Mouse (Mus musculus): ENCODE results near the gene Arrb2.
"Not testable (repeated sequence)": the region's sequence is repeated elsewhere in the genome, so short reads cannot be mapped to it uniquely, and the experiment has no call there.

The Arrb2 gene

GRCm38 (mm10) chr11:70432048-70432894 is at the start of gene Arrb2:
Arrb2 (plus strand) TSS chr11:70432635.
- in situ Hi-C loops (cut with MboI, MseI): loop anchor here in 1 of 2 experiments (5.0 kb wide), 1 partner anchor 75 kb away; the partner anchor contains the start of gene Tm4sf5

GRCm38 (mm10) chr11:70384136-70384535 is 48.3 kb upstream of the Arrb2 start:
- in situ Hi-C loops (cut with MboI, MseI): no loop called here

- in situ Hi-C loops (cut with MboI, MseI): no loop called here
Measured at GRCm38 (mm10) chr11:70387436-70387835, 45.0 kb upstream of the Arrb2 start.

- in situ Hi-C loops (cut with MboI, MseI): no loop called here
Measured at GRCm38 (mm10) chr11:70389421-70389820, 43.0 kb upstream of the Arrb2 start.

- in situ Hi-C loops (cut with MboI, MseI): no loop called here
Measured at GRCm38 (mm10) chr11:70403598-70403997, 28.8 kb upstream of the Arrb2 start.

- in situ Hi-C loops (cut with MboI, MseI): loop anchor here in 1 of 2 experiments (5.0 kb wide), 2 partner anchors 103 to 198 kb away; partner anchors contain the start of gene Vmo1
Measured at GRCm38 (mm10) chr11:70409594-70410296, 22.7 kb upstream of the Arrb2 start, which contains the start of gene Pelp1. Pelp1 (minus strand) TSS chr11:70410031.

- in situ Hi-C loops (cut with MboI, MseI): loop anchor here in 1 of 2 experiments (5.0 kb wide), 2 partner anchors 102 to 197 kb away; partner anchors contain the start of gene Vmo1
Measured at GRCm38 (mm10) chr11:70410297-70410643, 22.2 kb upstream of the Arrb2 start.

- in situ Hi-C loops (cut with MboI, MseI): loop anchor here in 1 of 2 experiments (5.0 kb wide), 2 partner anchors 100 to 195 kb away; partner anchors contain the start of gene Vmo1
Measured at GRCm38 (mm10) chr11:70412591-70412990, 19.8 kb upstream of the Arrb2 start.

- in situ Hi-C loops (cut with MboI, MseI): loop anchor here in 1 of 2 experiments (5.0 kb wide), 2 partner anchors 98 to 193 kb away; partner anchors contain the start of gene Vmo1
Measured at GRCm38 (mm10) chr11:70413961-70414360, 18.5 kb upstream of the Arrb2 start.

GRCm38 (mm10) chr11:70418199-70418598 is 14.2 kb upstream of the Arrb2 start:
- in situ Hi-C loops (cut with MboI, MseI): loop anchor here in 1 of 2 experiments (5.0 kb wide), 2 partner anchors 44 to 89 kb away; partner anchors contain the start of gene Tm4sf5

GRCm38 (mm10) chr11:70419486-70419885 is 12.9 kb upstream of the Arrb2 start:
- in situ Hi-C loops (cut with MboI, MseI): loop anchor here in 1 of 2 experiments (5.0 kb wide), 2 partner anchors 43 to 88 kb away; partner anchors contain the start of gene Tm4sf5

- in situ Hi-C loops (cut with MboI, MseI): not testable (repeated sequence)
Measured at GRCm38 (mm10) chr11:70426598-70426997, 5.8 kb upstream of the Arrb2 start.

- in situ Hi-C loops (cut with MboI, MseI): loop anchor here in 1 of 2 experiments (5.0 kb wide), 1 partner anchor 76 kb away; the partner anchor contains the start of gene Tm4sf5
Measured at GRCm38 (mm10) chr11:70431574-70431973, 861 bp upstream of the Arrb2 start.

- in situ Hi-C loops (cut with MboI, MseI): loop anchor here in 1 of 2 experiments (5.0 kb wide), 1 partner anchor 74 kb away; the partner anchor contains the start of gene Tm4sf5
Measured at GRCm38 (mm10) chr11:70432895-70433568, 597 bp downstream of the Arrb2 start.

GRCm38 (mm10) chr11:70433569-70433943 is 1.1 kb downstream of the Arrb2 start:
- in situ Hi-C loops (cut with MboI, MseI): loop anchor here in 1 of 2 experiments (5.0 kb wide), 1 partner anchor 74 kb away; the partner anchor contains the start of gene Tm4sf5

- in situ Hi-C loops (cut with MboI, MseI): loop anchor here in 1 of 2 experiments (5.0 kb wide), 1 partner anchor 73 kb away; the partner anchor contains the start of gene Tm4sf5
Measured at GRCm38 (mm10) chr11:70433951-70434350, 1.5 kb downstream of the Arrb2 start.

- in situ Hi-C loops (cut with MboI, MseI): loop anchor here in 1 of 2 experiments (5.0 kb wide), 1 partner anchor 182 kb away; the partner anchor contains the start of genes 4930544D05Rik and Chrne
Measured at GRCm38 (mm10) chr11:70435476-70435875, 3.0 kb downstream of the Arrb2 start.

- in situ Hi-C loops (cut with MboI, MseI): loop anchor here in 1 of 2 experiments (5.0 kb wide), 1 partner anchor 180 kb away; the partner anchor contains the start of genes 4930544D05Rik and Chrne
Measured at GRCm38 (mm10) chr11:70437426-70437825, 5.0 kb downstream of the Arrb2 start.

- in situ Hi-C loops (cut with MboI, MseI): loop anchor here in 1 of 2 experiments (5.0 kb wide), 1 partner anchor 178 kb away; the partner anchor contains the start of genes 4930544D05Rik and Chrne
Measured at GRCm38 (mm10) chr11:70438728-70439374, 6.4 kb downstream of the Arrb2 start.

GRCm38 (mm10) chr11:70440637-70441036 is 8.2 kb downstream of the Arrb2 start:
- in situ Hi-C loops (cut with MboI, MseI): no loop called here
